Mouse (Mus musculus) 3T3-L1 (cell line): ENCODE measurements around the gene Tnni3k.

Experiments
- DNase-seq: peaks from one replicate; pipeline ENCODE4 v3.0.0-alpha.2; 2015; ENCODE audit warnings: low read depth, low spot score

Gene Tnni3k

DNA sequence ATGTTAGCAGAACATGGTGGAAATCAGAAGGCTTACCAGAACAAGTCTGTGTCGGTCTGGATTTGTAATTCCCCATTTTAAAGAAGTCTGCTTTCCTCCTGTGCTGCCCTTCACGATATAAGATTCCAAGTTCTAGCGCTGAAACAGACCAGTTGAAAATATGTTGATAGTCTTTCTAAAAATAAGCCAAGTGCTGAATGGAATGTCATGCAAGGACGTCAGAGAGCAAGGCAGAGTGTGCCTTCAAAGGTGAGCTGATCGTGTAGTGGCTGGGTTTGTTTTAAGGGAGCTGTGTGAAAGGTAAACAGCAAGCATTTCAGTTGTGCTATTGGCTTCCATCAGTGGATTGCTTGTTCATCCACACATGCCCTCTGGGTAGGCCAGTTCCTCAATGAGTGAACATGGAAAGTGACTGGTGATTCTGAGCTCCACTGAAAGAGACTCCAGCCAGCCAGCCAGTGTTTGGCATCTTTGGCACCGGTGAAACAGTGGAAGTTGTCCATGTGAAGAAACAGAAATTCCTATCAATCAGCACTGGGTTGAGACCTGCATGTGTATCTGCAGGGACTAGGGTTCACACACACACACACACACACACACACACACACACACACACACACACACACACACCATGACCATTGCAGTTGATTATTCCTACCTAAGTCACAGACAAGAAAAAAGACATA lies at the start of gene Tnni3k:
Gene Tnni3k, minus strand, starts transcription at position 177 of the 686 bp plus-strand sequence.
- peak; percentile 27 for DNase-seq

- DNase-seq = no peak
These were observed 44.1 kb upstream of the Tnni3k start for GRCm38 (mm10) chr3:155099266-155099665.

DNA sequence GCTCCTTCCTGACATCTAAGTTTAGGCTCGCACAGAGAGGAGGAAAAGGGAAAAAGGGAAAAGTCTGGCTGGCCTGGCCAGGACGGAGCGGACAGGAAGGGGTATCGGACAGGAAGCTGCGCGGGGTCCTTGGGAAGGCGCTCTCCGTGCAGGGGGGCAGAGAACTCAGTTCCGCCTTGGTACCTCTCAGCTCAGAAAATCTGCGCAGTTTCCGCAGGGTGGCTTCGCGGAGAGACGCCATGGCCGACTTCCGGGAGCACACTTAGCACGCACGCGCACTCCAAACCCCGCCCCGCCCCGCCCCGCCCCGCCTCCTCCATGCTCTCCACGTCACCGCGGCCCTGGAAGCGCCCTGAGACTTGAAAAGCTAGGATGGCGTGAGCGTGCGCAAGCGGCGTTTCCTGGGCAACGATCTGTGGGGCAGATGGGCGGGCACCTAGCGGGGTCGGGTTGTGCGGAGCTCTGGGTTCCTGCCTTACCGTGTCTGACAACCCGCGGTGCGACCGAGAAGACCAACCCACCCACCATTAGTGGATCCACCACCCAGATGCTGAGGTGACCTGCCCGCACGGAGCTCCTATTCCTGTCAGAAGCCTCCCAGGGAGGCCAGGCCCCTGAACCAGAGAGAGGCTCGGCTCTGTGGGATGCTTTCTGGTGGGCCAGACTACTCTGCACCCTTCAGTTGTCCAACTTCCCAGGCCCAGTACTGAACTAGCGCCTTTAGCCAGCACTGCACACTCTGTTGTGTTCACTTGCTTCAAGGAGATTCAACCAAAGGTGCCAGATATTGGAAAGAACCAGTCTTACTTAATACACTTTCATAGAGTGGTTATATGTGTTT lies 38.1 kb upstream of the Tnni3k start, which contains the start of the genes Fpgt and Lrriq3:
Gene Fpgt, minus strand, starts transcription at position 288 of the 841 bp plus-strand sequence.
Gene Lrriq3, plus strand, starts transcription at position 319 of the 841 bp plus-strand sequence.
- peak; percentile 95 for DNase-seq

GRCm38 (mm10) chr3:155092081-155092480 lies 36.9 kb upstream of the Tnni3k start:
- DNase-seq = peak; percentile 63

DNA sequence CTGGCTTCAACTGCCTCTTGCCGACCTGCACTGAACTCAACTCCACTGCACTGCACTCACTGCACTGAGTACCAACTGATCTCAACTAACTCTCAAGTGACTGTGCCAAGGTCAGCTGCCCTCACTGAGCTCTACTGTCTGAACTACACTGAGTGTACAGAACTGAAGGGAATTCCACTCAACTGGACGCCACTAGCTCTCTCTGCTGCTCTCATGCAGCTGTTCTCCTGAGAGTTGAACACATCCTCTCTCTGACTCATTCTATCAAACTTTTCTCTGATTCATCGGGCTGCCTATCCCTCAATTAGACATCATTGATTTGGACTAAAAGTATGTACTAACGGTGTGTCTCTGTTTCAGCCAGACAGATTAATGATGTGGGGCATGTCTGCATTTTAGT lies 22.7 kb upstream of the Tnni3k start:
- DNase-seq = peak; percentile 60

DNA sequence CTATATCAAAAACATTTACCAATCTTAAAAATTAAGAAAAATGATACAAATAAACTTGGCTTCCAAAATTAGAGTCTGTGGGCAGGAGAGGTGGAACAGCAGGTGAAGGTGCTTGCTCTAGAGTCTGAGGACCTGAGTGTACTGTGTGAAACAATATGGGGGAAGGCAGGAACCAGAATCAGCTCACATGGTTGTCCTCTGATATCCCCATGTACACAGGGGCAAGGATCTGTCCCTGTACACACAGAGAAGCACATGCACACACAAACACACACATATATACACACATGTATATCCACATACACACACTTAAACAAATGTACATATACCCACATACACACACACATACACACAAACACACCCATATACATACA lies 4.2 kb upstream of the Tnni3k start:
- no peak for DNase-seq

DNA sequence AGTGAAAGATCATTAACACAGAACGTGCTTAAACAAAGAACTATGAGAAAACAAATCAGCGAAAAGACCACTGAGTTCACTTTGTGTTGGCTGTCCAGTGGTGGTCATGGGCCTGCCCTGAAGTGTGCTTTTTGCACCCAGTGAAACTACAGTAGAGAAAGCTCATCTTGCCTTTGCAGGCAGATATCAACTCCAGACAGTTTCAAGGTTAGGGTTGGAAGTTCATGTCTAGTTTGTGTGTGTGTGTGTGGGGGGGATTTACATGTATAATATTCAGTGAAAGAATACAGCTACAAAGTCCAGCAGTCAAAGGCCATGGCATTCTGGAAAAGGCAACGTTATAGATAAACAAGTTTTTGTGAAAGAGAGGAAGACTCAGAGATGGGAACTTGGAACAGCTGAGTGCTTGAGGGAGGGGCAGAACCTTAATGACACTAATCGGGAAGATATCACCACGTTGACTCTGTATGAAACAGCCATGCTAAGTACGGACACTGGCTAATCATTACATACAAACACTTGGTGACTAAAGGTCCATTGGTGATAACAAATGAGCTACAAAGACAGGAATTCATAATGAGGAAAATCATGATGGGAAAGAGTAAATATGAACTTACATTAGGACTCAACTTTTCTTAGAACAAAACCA lies 3.7 kb upstream of the Tnni3k start:
- no peak for DNase-seq

GRCm38 (mm10) chr3:155057566-155057965 lies 2.4 kb upstream of the Tnni3k start:
- DNase-seq = peak; percentile 82

DNA sequence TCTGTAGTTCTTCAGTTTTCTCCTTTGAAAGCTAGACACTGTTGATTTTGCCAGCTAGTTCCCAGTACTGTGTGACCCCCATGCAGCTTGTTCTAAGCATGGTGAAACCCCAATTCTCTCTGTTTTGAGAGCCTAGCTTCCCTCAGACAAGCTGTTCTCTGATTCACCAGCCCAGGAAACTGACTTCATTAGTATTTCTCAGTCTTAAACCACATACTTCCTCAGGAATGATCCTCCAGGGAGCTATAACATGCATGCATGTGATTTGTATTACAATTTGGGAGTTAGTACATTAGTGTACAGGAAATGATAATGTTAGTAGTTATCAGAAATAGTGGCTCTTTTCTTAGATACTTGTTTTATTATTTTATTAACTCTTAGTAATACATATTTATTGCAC lies 1.4 kb upstream of the Tnni3k start:
- DNase-seq = peak; percentile 89

DNA sequence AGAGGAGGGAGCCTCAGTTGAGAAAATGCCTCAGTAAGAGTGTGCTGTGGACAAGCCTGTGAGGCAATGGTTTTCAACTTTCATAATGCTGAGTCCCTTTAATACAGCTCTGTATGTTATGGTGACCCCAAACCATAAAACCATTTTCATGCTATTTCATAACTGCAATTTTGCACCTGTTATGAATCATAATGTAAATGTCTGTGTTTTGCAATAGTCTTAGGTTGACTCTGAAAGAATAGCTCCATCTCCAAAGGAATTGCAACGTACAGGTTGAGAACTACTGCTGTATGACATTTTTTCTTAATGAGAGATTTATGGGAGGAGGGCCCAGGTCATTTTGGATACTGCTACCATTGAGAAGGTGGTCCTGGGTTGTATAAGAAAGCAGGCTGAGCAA lies 2.0 kb downstream of the Tnni3k start:
- no peak for DNase-seq

- DNase-seq = peak; percentile 68
These were observed 3.2 kb downstream of the Tnni3k start for GRCm38 (mm10) chr3:155052021-155052420.

DNA sequence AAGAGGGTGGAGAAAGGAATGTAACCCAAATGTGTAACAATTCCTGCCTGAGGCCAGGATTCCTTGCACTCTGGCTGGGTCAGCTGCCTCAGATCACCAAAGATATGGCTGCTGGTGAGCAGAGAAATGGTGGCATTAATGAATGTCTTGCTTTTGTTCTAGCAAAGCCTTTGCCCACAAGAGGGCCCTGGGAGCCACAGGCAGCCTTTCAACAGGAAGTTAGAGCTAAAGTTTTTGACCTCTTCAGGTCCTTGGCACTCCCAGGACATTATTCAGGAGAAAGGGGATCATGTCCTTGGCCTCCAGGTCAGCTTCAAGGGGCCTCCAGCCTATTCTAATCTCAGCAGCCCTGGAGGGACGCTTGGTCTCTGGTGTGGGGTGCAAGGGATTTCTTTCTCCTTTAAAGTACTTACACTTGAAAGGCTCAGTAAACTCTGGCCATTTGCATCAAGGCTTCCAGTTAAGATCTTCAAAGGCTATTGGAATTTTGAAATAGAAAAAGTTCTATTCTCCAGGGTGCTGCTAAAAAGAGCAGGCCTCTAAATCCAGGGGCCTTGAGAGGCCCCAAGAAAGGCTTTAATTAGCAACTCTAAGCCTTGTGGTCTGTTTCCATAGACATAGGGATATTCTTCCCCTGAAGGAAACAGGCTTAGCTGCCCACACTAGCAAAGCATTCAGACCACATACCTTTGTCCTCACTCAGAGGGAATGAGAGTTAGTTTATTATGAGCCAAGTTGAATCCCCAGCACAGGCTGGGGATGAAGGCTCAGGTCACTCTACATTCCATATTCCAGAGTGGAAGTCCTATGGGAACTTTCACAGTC lies 16.0 kb downstream of the Tnni3k start:
- peak; percentile 65 for DNase-seq

GRCm38 (mm10) chr3:155034323-155034722 lies 20.9 kb downstream of the Tnni3k start:
- DNase-seq = peak; percentile 54

- DNase-seq = no peak
These were observed 25.0 kb downstream of the Tnni3k start for GRCm38 (mm10) chr3:155030200-155030599.

GRCm38 (mm10) chr3:155002781-155003180 lies 52.4 kb downstream of the Tnni3k start:
- DNase-seq = no peak

DNA sequence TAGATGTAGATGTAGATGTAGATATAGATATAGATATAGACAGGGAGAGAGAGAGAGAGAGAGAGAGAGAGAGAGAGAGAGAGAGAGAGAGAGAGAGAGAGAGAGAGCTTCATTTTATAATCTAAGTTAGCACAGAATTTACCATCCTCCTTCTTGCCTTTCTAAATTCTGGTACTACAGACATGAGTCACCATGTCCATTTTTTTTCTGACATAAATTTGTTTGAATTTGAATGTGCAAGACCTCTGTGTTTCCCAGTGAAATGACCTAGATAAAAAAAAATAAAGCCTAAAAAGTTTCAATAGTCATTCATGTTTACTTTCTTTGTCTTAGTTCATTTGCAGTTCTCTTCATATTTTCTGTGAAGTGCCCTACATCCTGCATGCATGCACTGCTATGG lies 54.2 kb downstream of the Tnni3k start:
- no peak for DNase-seq

DNA sequence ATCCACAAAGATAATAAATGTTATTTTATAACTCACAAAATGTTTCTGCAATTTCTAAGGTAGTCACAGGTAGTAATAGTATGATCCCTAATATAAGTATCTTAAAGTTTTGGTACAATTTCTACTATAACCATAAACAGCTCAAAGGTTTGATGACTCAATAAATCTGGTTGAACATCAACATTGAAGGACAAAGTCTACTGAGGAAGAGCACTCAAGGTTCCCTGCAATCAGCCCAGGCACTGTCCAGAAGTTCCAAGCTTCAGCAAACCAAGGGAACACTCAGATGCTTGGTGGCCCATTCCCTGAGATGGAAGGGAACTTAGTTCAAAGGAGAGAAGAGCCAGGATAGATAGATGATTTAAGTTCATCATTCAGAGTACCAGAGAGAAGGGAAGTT lies 62.5 kb downstream of the Tnni3k start:
- DNase-seq = no peak

DNA sequence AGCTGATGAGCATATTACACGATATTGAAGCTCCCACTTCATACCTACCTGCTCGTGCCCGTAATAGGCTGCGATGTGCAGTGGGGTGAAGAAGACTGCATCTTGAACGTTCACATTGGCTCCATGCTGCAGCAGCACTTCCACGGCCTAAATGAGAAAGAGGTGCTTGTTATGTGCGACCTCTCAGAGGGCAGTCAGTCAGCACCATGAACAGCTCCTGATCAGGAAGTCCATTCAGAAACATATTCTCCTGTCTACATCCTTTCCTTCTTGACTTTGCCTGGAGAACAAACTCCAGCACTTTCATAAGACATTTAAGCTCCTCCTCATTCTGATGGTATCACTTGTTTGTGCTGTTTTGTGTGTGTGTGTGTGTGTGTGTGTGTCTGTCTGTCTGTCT lies 76.1 kb downstream of the Tnni3k start:
- DNase-seq = peak; percentile 67

DNA sequence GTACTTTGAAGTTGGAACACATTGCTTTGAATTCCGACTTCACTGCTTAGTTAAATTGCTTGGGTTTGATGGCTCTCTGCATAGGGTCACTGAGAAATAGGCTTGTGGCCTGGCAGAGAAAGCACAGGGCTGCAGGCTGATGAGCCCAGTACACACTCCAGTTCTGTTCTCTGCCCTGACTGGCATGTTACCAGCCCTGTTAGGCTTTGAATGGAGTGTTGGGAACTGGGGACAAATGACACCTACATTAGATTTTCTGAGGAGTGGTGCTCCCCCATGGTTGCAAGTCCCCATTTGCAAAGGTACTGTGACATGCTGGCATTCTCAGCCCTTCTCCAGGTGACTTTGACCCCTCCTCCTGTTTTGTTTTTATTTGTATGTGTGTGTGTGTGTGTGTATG lies 83.6 kb downstream of the Tnni3k start:
- no peak for DNase-seq

- DNase-seq = no peak
These were observed 84.2 kb downstream of the Tnni3k start for GRCm38 (mm10) chr3:154970981-154971380.

DNA sequence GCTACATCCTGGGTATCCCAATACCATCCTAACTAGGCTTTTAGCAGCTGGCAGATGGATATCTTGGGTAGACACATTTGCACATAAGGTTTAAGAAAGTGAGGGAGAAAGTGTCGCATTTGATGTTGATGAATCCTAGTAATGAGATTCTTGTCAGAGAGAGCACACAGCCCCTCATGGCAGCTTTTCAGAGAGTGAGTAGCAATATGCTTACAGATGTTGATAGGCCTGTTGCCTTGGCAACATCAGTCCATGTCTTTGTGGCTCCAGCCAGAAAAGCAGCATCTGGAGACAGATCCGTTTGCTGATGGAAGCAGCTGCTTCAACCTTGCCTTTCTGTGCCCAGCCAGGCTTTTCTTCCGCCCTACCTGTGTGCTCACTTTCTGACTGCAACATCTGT lies 93.9 kb downstream of the Tnni3k start:
- no peak for DNase-seq
